Mouse (Mus musculus) lung, adult 2 months (tissue): ENCODE data around the gene Prmt1.

Experiments
- CTCF ChIP-seq: fragments of 200-500 bp; IDR thresholded peaks from 2 replicates; pipeline ENCODE4 v1.5.1; 2011; ENCODE audit warnings: mild to moderate bottlenecking, low read length, control low read depth; ENCODE audit not compliant: insufficient read depth
- POLR2A ChIP-seq: fragments of 200-500 bp; IDR thresholded peaks from 2 replicates; pipeline ENCODE4 v1.6.1; 2011; ENCODE audit warnings: low read depth, mild to moderate bottlenecking, control low read depth, low read length, borderline replicate concordance; ENCODE audit errors: extremely low read depth

GRCm38 (mm10) chr7:44955628-44956027, 30.7 kb downstream of the Prmt1 start:
- TF ChIP-seq CTCF, result peak; percentile 30; the same call in 1 of the 2 replicates
- TF ChIP-seq POLR2A, result no peak
